Mouse (Mus musculus) megakaryocyte progenitor cell, adult 5-6 weeks (primary cell): ENCODE measurements around the gene Cdh13. TPM values are rescaled to one million over a fixed set of nuclear protein-coding genes. Genes with fewer than 3 reads are reported as not detected.

Experiments used
- ATAC-seq: replicated peaks from 2 replicates; pipeline ENCODE4 v1.8.0; 2016; ENCODE audit warnings: mild to moderate bottlenecking, moderate TSS enrichment, inconsistent platforms; ENCODE audit not compliant: poor library complexity
- total RNA-seq, 2 experiments: library from RNA; stranded (forward) in 1 of 2; stranded (reverse) in 1 of 2; fragments of 157-497, 149-512 nt in 1 of 2; fragments of 200-1000 nt in 1 of 2; gene quantifications; 2 replicates each; pipeline versions ENCODE4 v1.2.3 to v1.2.4; 2015 to 2017

The Cdh13 gene
- total RNA-seq, 2 experiments from 2014 or later: not detected

DNA sequence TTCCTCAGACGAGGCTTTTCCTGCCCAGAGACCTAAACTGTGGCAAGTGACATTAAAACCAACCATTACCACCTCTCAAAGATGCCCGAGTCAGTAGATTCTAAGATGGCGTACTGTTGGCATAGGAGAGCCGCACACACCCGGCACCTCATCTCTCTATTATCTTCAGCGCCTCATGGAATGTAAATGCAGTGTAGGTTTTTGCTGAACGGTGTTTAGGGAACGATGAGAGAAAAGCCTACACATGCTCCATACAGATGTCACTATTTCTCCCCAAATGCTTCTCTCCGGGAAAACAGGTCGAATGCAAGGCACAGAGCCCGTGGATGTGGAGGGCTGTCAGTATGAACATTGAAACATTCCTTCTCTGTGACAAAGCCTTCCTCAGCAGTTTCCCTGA lies 737.9 kb downstream of the Cdh13 start:
- no peak for ATAC-seq

DNA sequence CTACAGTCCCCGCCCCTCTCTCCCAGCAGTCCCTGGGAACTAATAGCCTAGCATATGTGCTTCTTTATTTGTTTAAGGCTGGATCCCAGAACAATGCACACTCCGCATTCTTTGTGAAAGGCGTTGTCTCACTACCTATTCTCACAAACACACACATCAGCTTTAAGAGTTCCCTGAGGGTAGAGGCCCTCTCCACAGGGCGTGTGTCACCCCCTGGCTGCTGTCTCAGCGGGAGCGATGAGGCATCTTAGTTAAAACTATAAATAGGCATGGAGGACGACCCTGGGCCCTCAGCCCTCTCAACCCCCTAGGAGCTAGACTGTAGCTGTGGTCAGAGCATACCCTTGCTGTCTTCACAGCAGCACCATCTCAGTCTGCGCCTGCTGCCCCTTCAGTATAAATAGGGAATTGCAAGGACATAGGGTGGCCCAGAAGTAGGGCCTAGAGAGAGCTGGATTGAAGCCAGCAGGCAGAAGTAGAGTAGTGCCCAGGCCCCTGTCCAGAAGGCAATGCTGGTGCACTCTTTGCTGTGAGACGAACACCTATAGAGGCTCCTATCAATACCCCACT lies 738.9 kb downstream of the Cdh13 start:
- ATAC-seq: no peak

DNA sequence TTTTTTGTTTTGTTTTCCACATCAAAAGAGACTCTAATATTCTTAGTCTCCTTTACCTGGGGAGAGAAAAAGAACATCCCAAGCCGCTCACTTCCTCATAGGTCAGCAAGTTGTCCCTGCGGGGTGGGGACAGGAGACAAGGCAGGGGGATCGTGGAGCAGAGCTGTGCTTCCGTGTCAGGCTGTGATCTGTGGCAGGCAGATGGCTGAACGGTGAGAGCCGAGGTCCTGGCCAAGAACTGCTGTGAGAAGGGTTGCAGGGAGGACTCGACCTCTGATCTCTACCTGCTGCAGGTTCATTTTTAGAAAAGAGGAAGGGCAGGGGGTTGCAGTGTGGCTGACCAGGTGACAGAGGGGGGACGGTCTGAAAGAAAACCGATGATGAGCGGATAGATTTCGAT lies 749.9 kb downstream of the Cdh13 start:
- ATAC-seq: no peak

DNA sequence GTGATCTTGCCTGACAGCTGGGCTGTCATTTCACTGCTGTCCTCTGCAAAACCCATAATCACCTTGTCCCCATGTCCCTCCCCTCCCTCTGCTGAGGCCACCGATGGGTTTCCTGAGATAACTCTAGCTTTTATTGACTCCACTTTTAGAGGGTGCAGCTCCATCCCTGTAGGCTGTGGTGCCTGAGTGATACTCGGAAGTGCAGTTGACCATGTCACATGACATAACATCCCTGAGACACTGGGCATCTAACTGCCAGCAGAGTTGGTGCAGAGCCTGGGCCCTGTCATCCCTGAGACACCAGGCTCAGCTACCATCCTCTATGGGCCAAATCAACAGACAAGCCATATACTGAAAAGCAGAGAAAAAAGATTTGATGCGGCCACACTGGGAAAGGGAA lies 750.5 kb downstream of the Cdh13 start:
- no peak for ATAC-seq

DNA sequence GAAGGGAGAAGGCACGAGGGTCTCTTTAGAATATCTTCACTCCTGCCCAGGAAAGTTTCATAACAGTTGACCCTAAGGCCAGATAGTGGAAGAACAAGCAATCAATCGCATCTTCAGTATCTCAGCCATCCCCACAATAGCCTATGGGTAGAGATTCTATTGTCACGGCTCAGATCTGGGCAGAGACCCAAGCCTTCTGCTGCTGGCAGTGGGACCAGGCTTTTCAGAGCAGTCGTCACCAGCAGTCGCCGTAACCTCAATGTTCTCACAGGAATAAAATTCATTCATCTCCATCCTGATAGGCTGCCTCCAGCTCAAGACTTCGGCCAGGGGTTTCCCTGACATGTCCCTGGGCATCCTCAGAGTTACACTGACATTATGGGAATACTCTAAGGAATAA lies 751.6 kb downstream of the Cdh13 start:
- ATAC-seq: no peak

DNA sequence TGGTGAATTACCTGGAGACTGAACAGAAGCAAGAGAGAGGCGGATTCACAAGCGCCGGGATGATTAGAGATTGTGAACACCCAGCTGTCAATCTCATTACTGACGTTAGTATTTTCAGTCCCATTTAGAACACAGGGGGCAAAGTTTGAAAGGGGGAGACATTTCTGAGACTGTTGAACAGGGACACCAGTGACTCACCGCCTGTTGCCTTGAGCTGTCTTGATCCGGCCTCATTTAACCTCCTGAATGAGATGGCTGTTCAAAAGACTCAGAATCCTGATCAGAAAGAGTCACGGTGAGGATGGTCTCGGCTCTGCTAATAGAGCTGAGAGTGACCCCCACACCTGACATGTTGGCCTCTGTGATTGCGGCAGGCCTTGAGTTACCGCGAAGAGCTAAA lies 754.0 kb downstream of the Cdh13 start:
- no peak for ATAC-seq

DNA sequence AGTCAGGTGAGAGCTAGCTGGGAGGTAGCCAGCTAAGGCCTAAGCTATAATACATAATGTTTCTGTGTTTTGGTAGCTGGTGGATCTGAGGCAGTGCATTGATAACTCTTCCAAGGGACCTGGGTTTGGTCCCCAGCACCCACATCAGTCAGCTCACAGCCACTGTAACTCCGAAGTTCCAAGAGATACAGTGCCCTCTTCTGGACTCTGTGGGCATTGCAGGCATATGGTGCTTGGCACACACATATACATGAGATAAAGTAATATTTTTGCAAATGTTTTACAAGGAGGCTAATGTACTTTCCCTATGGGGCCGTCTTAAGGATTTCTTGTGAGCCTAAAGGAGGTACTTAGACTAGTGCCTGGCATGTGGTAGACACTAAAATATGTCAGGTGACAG lies 755.8 kb downstream of the Cdh13 start:
- no peak for ATAC-seq

DNA sequence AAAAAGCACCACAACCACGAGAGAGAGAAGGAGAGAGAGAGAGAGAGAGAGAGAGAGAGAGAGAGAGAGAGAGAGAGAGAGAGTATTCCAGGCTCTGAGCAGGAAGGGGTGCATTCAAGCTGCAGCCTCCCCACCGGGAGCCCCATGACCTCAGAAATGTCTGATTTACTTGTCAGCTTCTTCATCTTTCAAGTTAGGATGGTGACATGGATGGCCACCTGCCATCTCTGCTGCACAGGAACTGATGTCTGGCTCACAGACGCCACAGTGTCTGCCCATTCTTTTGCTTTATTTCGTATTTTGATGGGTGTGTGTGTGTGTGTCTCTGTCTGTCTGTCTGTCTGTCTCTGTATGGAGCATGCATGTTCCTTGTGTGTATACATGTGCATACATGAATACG lies 774.3 kb downstream of the Cdh13 start:
- ATAC-seq: no peak

DNA sequence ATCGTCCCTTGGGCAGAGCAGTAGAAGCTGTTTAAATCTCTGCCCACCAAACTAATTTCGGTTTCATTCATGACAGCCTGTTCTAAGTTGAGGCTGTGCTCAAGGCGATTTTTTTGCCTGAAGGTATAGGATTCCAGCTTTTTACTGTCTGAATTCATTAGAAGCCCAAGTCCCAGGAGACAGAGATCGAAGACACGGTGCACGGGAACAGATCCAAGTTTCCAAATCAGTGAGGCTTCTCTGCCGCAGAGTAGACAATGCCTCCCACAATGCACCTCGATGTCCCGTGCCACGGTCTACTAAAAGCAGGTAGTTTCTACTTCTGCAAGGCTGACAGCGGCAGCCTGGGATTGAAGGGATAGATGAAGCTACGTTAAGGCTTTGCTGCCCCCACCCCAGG lies 778.1 kb downstream of the Cdh13 start:
- no peak for ATAC-seq

DNA sequence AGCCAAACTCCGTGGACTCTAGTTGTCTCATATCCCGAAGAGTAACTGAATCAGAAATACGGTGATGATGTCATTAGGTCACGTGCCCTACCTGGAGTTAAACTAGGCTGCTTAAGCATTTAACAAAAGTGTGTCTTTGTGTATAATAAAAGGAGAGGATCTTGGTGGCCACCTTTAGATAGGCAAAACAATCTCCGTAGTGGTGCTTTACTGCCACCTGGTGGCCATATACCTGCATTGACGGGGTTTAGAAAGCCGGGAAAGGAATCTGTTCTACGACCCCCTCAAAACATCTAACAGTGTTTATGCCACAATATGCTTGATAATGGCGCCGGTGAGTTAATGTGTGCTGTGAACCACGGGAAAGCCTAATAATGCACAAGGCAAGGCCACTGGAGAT lies 781.0 kb downstream of the Cdh13 start:
- ATAC-seq: peak; percentile 76

DNA sequence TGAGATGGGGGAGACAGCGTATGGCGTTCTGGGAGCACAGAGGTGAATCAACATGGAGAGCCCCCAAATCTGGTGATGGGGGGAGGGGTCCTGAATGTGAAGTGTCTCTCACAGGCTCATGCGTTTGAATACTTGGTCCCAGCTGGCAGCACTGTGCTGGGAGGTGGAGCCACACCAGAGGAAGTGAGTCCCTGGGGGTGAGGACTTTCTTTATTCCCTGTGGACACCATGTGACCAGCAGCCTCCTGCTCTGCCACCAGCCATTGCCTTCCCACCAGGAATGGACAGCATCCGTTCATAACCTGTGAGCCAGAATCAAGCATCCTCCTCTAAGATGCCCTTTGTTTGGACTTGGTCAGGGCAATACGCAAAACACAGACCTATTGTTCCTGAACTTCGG lies 788.8 kb downstream of the Cdh13 start:
- no peak for ATAC-seq

DNA sequence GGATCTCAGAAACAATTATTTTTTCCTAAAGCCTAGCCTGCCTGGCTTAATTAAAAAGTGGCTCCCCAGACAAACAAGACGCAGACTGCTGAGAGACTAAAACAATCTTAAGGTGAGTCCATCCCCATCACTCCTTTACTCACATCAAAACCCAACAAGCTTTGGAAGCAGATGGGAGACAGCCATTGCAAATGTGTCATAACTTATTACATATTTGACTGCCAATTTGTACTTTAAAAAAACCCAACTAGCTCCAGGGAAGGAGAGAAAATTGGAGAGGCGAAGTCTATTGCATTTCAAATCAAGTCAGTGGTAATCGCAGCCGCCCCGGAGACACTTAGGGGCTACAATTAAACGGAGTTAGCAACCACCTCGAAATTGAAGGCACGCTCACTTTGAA lies 801.5 kb downstream of the Cdh13 start:
- no peak for ATAC-seq

DNA sequence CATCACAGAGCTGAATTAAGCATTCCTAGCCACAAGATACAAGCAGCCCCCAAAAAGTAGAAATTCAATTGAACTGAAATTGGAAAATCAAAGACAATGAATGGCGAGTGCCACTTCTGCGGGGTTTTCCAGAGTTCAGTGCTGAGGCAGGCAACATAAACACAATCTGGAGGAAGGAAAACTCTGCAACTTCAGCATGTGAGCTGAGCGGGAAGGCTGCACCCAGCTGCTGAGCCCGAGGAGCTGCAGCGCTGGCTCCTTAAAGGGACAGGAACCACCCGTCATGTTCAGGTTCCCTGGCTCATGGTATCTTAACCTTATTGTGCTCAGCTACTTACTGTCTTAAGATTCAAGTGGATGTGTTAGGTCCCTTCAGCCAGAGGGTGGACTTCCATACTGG lies 814.7 kb downstream of the Cdh13 start:
- no peak for ATAC-seq

DNA sequence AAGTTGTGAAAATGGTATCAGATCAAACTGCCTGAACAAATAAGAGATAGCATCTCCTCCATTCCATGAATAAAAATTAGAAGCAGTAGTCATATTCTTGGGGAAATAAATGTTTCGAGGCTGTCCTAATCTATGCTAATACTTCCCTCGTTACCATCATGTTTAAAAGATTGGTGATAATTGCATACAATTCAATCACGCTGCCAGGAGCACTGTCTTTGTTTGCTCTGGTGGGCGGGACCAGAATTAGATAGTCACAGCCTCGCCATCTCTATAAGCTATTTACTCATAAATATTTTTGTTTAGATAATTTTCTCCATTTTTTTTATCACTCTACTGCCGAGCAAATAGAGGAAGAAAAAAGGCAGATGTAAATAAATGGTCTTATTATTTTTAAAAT lies 819.3 kb downstream of the Cdh13 start:
- ATAC-seq: no peak

DNA sequence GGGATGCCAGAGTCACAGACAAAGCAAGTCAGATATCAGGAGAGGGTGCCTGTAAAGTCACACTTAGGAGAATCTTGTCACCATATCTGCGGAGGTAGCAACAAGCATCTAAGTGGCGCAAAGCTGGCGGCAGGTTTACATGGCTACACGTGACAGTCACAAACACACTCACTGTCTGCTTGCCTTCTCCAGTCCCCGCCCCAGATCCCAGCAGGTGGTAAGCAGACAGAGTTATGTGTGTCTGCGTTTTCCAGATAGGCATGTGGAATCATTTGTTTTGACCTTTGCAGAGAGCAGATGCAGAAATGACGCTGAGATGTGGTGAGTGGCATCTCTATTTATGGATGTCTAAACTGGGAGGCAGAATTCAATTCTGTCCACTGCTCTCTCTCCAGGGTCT lies 826.1 kb downstream of the Cdh13 start:
- ATAC-seq: no peak

DNA sequence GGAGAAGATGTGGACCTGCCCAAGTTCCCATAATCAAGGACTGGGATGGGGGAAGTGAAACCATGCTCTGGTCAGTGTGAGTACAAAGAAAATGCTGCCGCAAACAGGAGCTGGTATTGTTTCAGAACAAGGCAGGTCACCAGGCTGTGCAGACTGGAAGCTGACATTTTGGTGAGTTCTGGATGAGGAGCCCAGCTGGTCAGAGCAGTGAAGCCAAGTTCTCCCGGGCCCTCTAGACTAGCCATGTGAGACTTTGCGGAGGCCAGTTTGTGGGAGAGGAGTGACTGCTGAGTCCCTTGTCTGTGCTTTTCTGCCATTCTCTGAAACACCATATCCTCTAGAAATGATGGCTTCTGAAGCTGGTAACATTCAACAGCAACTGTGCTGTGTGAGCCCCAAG lies 829.3 kb downstream of the Cdh13 start:
- ATAC-seq: no peak

DNA sequence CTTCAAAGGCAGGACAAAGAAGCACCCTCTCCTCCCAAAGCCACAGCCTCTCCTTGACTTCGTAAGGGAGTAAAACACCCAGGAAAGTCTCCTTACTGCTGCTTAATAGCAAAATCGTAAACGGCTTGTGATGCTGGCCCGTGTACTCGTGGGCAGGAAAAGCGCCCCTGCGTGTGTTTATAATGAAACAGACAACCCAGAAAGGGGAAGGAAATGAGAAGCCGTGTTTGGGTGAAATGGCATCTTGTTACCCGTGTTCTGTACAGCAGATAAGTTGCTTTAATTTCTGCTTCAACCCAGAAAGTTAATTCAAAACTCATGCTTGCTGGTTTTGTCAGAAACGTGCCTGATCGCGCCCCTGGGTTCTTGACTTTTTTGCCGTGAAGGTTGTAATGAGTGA lies 837.7 kb downstream of the Cdh13 start:
- peak; percentile 60 for ATAC-seq

DNA sequence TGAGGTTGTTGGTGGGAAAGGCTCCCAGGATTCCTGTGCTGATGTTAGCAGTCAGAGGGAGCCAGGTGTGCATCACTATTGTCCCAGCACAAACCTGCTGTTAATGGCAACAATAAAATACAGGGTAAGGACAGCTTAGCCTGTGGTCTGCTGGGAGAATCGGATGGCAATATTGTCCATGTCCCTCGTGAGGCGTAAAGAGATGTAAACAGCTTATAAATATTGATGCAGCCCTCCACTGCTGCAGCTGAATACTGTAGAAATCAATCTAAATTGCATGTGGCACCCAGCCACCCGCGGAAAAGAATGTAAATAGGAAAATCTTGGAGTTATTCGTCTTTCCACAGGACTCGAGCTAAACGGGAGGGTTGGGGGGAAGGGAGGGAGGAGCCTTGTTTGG lies 844.3 kb downstream of the Cdh13 start:
- ATAC-seq: no peak

DNA sequence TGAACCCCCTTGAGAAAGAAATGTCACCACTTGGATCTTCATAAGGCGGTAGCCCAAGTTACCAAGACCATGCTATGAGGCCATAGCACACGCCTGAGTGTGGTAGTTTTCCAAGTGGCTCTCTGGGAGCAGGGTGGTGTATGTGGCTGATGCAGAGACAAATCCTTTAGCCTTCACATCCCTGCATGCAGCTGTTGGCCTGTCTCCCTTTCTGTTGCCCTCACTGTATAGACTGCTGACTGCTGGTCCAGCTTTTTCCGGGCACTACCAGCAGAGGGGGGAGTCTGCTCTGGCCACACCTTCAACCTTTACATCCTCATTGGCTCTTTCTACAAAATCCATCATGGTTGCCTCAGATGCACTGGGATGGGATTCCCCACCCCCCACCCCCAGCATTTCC lies 844.7 kb downstream of the Cdh13 start:
- no peak for ATAC-seq

DNA sequence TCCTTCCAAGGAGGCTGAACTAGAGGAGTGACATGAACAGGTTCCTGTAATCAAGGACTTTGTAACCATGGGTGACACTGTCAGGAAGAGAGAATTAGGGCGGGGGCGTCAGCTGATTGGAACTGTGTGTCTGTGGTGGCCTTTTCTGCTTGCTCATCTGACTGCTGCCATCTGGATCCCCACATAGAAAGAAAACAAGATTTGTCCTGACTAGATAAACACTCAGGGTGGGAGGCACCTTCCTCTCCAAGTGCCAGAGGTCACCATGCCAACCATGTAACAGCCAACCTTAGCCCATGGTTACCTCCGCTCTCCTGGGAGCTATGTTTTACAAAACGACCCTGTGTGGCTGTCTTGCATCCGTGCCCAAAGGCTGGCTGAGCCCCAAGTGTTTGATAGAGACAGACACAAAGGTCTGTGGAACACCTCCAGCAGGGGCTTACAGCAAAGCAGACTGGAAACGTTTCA lies 873.0 kb downstream of the Cdh13 start:
- ATAC-seq: no peak

DNA sequence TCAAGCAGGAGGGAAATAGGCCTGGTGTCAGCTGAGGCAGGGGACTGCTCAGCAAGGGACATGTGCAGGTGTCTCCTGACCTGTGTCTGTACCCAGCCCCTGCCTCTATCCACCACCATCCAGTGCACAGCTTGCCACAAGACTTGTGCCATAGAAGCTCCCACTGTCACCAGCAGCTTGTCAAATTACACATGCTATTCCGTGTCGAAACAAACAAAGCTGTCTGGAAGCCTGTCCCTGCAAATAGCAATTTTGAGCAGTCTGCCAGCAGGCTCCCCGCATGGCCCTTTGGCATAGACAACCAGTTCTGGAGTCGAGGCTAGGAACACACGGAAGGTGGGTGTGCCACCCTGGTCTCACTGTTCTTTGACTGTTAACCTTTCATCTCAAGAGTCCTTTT lies 875.1 kb downstream of the Cdh13 start:
- ATAC-seq: no peak

DNA sequence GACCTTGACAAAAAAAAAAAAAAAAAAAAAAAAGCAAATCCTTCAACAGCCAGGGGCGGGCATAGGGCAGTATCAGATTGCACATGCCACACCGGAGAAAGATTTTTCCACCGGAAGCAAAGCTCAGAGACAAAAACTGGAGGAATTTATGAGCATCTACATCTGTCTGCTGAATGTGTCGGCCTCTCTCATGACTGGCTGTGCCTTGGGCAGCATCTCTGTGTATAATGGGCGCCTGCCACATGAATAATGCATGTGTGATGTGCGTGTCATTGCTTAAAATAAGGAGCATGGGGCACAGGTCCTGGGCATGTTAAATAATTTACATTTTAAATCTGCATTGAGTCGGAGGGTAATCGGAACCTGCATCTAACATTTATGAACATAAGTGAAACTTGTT lies 876.3 kb downstream of the Cdh13 start:
- no peak for ATAC-seq

DNA sequence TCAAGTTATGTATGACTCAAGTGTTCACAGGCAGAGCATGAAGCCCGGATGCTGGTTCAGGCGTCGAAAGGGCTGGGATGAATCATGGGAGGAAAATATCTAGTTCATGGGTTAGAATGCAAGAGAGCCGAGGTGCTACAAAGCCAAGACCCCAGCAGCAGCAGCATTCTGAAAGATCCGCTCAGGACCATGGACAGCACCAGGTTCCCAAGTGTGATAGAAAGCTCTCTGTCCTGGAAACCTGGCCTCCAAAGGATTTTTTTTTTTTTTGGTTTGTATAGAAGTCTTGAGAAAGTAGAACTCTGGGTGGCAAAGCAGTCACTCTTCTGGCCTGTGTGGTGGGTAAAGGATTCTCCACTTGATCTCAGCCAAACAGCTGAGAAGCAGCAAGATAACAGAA lies 880.5 kb downstream of the Cdh13 start:
- no peak for ATAC-seq
